Mouse (Mus musculus) neural tube, embryonic 15.5 days (tissue): ENCODE data around the gene Gm19410. TPM values are rescaled to one million over a fixed set of nuclear protein-coding genes. Genes with fewer than 3 reads are reported as not detected.

Source experiments
- ATAC-seq: fragments of 200-750 bp; cut with Nextera tagmentation; 2 replicates; pipeline ENCODE4 v1.8.0; 2017; ENCODE audit warnings: mild to moderate bottlenecking, moderate TSS enrichment, moderate library complexity; ENCODE audit not compliant: low FRiP score
- H3K27ac ChIP-seq: fragments of 300-500 bp; sonication (generic); replicated peaks from 2 replicates; pipeline ENCODE4 v1.5.1; 2015; ENCODE audit warnings: mild to moderate bottlenecking, inconsistent platforms
- H3K27me3 ChIP-seq: fragments of 300-500 bp; sonication (generic); replicated peaks from 2 replicates; pipeline ENCODE4 v1.6.1; 2015; ENCODE audit warnings: inconsistent platforms
- H3K36me3 ChIP-seq: fragments of 300-500 bp; sonication (generic); 2 replicates; pipeline ENCODE4 v1.6.1; 2015; ENCODE audit warnings: inconsistent platforms
- H3K4me1 ChIP-seq: fragments of 300-500 bp; sonication (generic); 2 replicates; pipeline ENCODE4 v1.6.1; 2015; ENCODE audit warnings: inconsistent platforms
- H3K4me2 ChIP-seq: fragments of 300-500 bp; sonication (generic); 2 replicates; pipeline ENCODE4 v1.6.1; 2015; ENCODE audit warnings: inconsistent platforms, mild to moderate bottlenecking, moderate library complexity
- H3K4me3 ChIP-seq: fragments of 300-500 bp; sonication (generic); replicated peaks from 2 replicates; pipeline ENCODE4 v1.5.1; 2015; ENCODE audit warnings: mild to moderate bottlenecking, inconsistent platforms
- H3K9ac ChIP-seq: fragments of 300-500 bp; sonication (generic); replicated peaks from 2 replicates; pipeline ENCODE4 v1.6.1; 2015; ENCODE audit warnings: mild to moderate bottlenecking, inconsistent platforms
- H3K9me3 ChIP-seq: fragments of 300-500 bp; sonication (generic); replicated peaks from 2 replicates; pipeline ENCODE4 v1.6.1; 2016; ENCODE audit warnings: inconsistent platforms
- WGBS: fragments of 180-500 bp; shearing (Covaris S2); methylation state at CpG from one replicate; pipeline ENCODE4 v1.1.7; 2015; ENCODE audit warnings: mixed read lengths; 5-methylcytosine and 5-hydroxymethylcytosine counted together
- microRNA-seq: library from miRNA; unstranded; fragments of <30 nt; microRNA quantifications from one replicate; pipeline ENCODE4, GENCODE M21; 2017
- polyA plus RNA-seq: library from polyadenylated mRNA; unstranded; fragments of >200 nt; fragmentation: Nextera tagmentation; extraction: Ambion mirVana; gene quantifications from 2 replicates; pipeline ENCODE4 v1.2.1, GENCODE M21; 2015

Gene Gm19410
- polyA plus RNA-seq = 0.04 and 0.12 TPM in 2 replicates

GRCm38 (mm10) chr8:35765499-35766193, at the start of gene Gm19410:
Gene Gm19410, plus strand, starts transcription at chr8:35765790.
- Histone ChIP-seq H3K27ac (no peak within 1 kb of the TSS), H3K4me2 (peak within 1 kb of the TSS; percentile 96), H3K36me3 (no peaks in the 10 kb centered on the region), H3K4me3 (peak within 1 kb of the TSS; percentile 47), H3K9me3 (no peaks in the 10 kb centered on the region), H3K27me3 (peaks cover 42% of the 10 kb centered on the region), H3K4me1 (peaks cover 12% of the 10 kb centered on the region), H3K9ac (peak within 1 kb of the TSS; percentile 47)
- under 1% methylated on average over 35 of the region's 35 CpGs for WGBS
- ATAC-seq = peak; percentile 70

GRCm38 (mm10) chr8:35730776-35731175, 34.8 kb upstream of the Gm19410 start:
- no peak overlapping the region for H3K27ac ChIP-seq
- H3K4me2 ChIP-seq = no peak overlapping the region
- no peaks in the 10 kb centered on the region for H3K27me3 ChIP-seq
- no peaks in the 10 kb centered on the region; the same call in 1 of the 2 replicates for H3K4me1 ChIP-seq
- no peaks in the 10 kb centered on the region for H3K36me3 ChIP-seq
- H3K9me3 ChIP-seq = no peaks in the 10 kb centered on the region
- no peak overlapping the region for H3K9ac ChIP-seq
- WGBS = 71% methylated on average over 3 of the region's 3 CpGs
- no peak overlapping the region for H3K4me3 ChIP-seq
- ATAC-seq = no peak

GRCm38 (mm10) chr8:35735438-35735837, 30.2 kb upstream of the Gm19410 start:
- Histone ChIP-seq H3K36me3 (no peaks in the 10 kb centered on the region), H3K27me3 (no peaks in the 10 kb centered on the region), H3K27ac (no peak overlapping the region), H3K4me2 (no peak overlapping the region), H3K4me1 (no peaks in the 10 kb centered on the region), H3K4me3 (no peak overlapping the region), H3K9ac (no peak overlapping the region), H3K9me3 (no peaks in the 10 kb centered on the region)
- 70% methylated on average over 3 of the region's 3 CpGs for WGBS
- no peak for ATAC-seq

GRCm38 (mm10) chr8:35756202-35756601, 9.4 kb upstream of the Gm19410 start:
- Histone ChIP-seq H3K27ac (no peak overlapping the region), H3K4me3 (no peak overlapping the region), H3K9me3 (no peaks in the 10 kb centered on the region), H3K9ac (no peak overlapping the region), H3K27me3 (no peaks in the 10 kb centered on the region), H3K36me3 (no peaks in the 10 kb centered on the region), H3K4me2 (no peak overlapping the region), H3K4me1 (no peaks in the 10 kb centered on the region)
- ATAC-seq = no peak
- 94% methylated on average over 5 of the region's 5 CpGs for WGBS

DNA sequence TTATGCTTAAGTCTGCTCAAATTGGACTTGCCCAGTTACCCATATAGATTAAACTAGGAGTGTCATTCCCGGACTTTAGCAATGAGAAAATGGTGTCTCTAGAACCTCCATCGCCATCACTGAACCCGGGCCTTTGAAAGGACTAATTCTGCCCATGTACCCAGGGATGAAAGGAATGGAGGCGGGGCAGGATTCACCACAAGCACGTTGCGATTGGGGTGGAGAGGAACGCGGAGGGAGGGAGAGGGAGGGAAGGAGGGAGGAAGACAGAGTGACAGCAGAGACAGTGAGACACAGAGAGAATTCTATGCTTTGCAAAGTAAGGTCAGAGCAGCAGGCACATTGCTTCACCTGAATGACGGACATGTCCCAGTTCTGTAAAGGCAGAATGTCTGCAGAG, 570 bp upstream of the Gm19410 start:
- Histone ChIP-seq H3K9me3 (no peaks in the 10 kb centered on the region), H3K9ac (peak overlapping the region; percentile 47; the same call in 1 of the 2 replicates), H3K27me3 (peaks cover 42% of the 10 kb centered on the region), H3K27ac (no peak overlapping the region), H3K4me2 (peak overlapping the region; percentile 96), H3K4me1 (peaks cover 12% of the 10 kb centered on the region), H3K36me3 (no peaks in the 10 kb centered on the region), H3K4me3 (peak overlapping the region; percentile 47)
- 6% methylated on average over 9 of the region's 9 CpGs for WGBS
- ATAC-seq = no peak

- Histone ChIP-seq H3K4me2 (peak overlapping the region; percentile 34), H3K9me3 (no peaks in the 10 kb centered on the region), H3K4me3 (no peak overlapping the region), H3K4me1 (peaks cover 8% of the 10 kb centered on the region), H3K36me3 (no peaks in the 10 kb centered on the region), H3K27ac (no peak overlapping the region), H3K27me3 (0 out of 2 replicates have a peak, but pooled peaks cover 4% of the 10 kb centered on the region), H3K9ac (no peak overlapping the region)
- WGBS = 29% methylated on average over 7 of the region's 7 CpGs
- peak; percentile 74 for ATAC-seq
Measured at GRCm38 (mm10) chr8:35773508-35773907, 7.9 kb downstream of the Gm19410 start.

Small RNAs within 50 kb of the gene (microRNA-seq; reads per million reads assigned to microRNA genes)
- not detected for gene Gm44474
